Mouse (Mus musculus) left cerebral cortex, adult 2 months (tissue): ENCODE results near the gene Cnnm1. TPM values are rescaled to one million over a fixed set of nuclear protein-coding genes. Genes with fewer than 3 reads are reported as not detected.

Experiments
- DNase-seq, 2 experiments: peaks; one replicate each; pipeline ENCODE4 v3.0.0; 2021 to 2022; ENCODE audit warnings: low spot score in 2 of 2, mixed read lengths in 1 of 2; ENCODE audit errors: extremely low spot score in 1 of 2
- H3K27ac ChIP-seq: fragments of 200-600 bp; 2 replicates; pipeline ENCODE4 v1.8.1; 2022
- H3K4me3 ChIP-seq: fragments of 200-600 bp; 2 replicates; pipeline ENCODE4 v1.8.1; 2022
- CTCF ChIP-seq: fragments of 200-600 bp; IDR thresholded peaks from 2 replicates; pipeline ENCODE4 v1.8.1; 2022; ENCODE audit warnings: antibody characterized with exemption, mild to moderate bottlenecking, moderate library complexity
- intact Hi-C: fragments of 180-260 bp; cut with DNase I; formaldehyde crosslinking; loops from one replicate; pipeline ENCODE4 v1.15.1; 2025
- total RNA-seq, 2 experiments: library from RNA; stranded (reverse); gene quantifications; 2 replicates each; pipeline ENCODE4 v1.2.3; 2021

Gene Cnnm1
- total RNA-seq, 2 experiments from 2014 or later = 114 to 116 TPM

DNA sequence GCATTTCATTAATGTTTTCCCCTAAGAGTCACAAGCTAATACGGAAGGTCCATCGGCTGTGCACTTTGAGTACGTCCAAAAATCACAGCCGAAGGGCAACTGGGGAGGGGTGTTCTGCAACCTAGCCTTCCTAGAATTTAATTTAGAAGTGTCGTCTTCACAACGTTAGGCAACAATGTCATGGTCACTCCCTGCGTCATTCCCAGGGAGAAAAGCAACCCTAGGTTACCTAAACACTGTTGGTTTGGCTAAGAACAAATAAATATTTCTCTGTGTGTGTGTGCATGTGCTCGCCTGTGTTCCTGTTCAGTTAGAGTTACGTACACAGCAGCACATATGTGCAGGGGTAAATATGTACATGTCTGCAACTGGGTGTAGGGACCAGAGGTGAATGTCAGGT, 85.8 kb downstream of the Cnnm1 start:
- intact Hi-C loops = loop anchor here (5.0 kb wide), 1 partner anchor 226 kb away; the partner anchor contains the start of genes Cox15 and Cutc
- H3K27ac ChIP-seq = no peak overlapping the region
- no peak for DNase-seq
- TF ChIP-seq CTCF = no peak
- H3K4me3 ChIP-seq = no peak overlapping the region

DNA sequence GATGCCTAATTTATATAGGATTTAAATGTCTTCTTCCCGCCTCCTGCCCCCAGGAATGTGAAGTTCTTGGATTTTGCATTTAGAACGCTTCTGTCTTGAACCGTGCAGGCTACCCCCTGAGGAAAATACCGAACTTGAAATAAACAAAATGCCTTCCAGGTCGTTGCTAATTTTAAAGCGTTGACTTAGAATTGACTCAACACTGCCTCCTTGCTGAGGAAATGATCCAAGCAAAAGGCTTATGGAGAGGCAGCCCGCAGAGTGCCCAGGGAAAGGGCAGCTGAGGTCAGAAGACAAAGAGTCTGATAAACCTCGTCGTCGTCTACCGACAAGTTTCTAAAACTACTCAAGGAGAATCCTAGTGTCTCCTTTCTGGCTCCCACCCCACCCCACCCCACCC, 86.9 kb downstream of the Cnnm1 start:
- H3K27ac ChIP-seq = no peak overlapping the region
- DNase-seq = no peak
- peak; percentile 53 for TF ChIP-seq CTCF
- no peak overlapping the region for H3K4me3 ChIP-seq
- intact Hi-C loops = loop anchor here (5.0 kb wide), 1 partner anchor 225 kb away; the partner anchor contains the start of genes Cox15 and Cutc

DNA sequence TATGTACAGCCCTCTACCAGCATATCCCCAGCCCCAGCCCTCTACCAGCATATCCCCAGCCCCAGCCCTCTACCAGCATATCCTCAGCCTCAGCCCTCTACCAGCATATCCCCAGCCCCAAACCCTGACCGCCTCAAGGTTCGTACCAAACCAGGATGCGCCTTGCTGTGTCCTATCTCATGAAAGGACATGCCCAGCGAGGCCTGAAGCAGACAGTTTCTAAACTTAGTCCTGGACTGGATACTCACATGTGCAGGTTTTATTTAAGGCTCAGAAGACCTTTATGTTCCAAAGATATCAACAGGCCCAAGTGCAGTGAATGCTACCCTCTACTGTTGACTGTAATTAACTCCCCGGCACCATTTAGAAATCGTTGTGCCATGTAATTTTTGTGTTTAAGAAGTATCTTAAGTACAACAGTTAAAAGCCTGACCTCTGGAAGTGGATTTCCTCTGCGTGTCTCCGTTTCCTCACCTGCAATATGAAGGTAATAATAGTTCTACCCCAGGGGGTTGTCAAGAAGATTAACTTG, 87.9 kb downstream of the Cnnm1 start:
- H3K4me3 ChIP-seq = no peak overlapping the region
- no peak for DNase-seq
- intact Hi-C loops = loop anchor here (5.0 kb wide), 1 partner anchor 224 kb away; the partner anchor contains the start of genes Cox15 and Cutc
- H3K27ac ChIP-seq = no peak overlapping the region
- TF ChIP-seq CTCF = no peak

DNA sequence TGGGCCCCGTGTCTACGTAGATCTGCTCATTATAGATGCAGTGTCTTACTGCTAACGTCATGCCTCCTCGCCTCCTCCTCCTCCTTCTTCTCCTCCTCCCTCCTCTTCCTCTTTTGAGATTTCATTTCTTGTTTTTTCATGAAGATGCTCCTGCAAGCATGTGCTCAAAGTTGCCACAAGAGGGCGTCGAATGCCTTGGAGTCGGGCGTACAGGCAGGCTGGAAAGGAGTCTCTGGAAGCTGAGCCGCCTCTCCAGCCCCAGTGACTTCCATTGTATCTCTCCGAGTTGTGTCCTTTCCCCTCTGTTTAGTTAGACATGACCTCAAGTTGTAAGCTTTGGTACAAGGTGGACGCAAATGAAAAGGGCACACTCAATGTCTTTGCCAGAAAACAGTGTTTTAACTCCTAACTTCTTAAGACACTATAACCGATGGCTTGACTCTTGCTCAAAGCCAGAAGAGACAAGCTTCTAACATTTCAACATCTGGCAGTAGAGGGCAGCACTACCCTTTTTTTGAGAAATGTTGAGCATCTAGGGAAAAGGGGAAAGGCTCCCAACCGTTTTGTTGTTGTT, 90.0 kb downstream of the Cnnm1 start:
- peak; percentile 63 to 69 for DNase-seq
- intact Hi-C loops = loop anchor here (1.0 to 2.0 kb wide), 3 partner anchors 94 to 135 kb away; no protein-coding TSS in a partner anchor
- H3K4me3 ChIP-seq = peak overlapping the region; percentile 10; the same call in 1 of the 2 replicates
- no peak overlapping the region for H3K27ac ChIP-seq
- TF ChIP-seq CTCF = peak; percentile 66

DNA sequence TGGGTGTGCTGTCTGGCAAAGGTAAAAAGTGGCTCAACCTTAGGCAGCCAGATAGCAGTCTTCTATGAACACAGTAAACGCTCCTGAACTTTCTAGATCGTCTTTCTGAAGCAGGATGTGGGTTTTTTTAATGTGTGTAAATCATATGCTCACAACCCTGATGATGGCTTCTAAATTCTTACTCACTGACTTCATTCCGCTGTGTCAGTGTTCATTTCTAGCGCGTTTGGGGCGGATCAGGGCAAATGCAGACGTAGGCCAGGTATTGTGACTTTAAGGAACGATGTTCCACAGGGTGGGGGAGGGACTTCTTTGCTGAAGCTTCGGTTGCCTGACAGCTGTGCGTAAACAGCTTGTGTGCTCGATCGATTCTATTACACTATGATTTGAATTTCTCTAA, 90.7 kb downstream of the Cnnm1 start:
- intact Hi-C loops = loop anchor here (1.0 to 2.0 kb wide), 3 partner anchors 93 to 134 kb away; no protein-coding TSS in a partner anchor
- Histone ChIP-seq H3K27ac (no peak overlapping the region), H3K4me3 (no peak overlapping the region)
- TF ChIP-seq CTCF = no peak
- DNase-seq = no peak

DNA sequence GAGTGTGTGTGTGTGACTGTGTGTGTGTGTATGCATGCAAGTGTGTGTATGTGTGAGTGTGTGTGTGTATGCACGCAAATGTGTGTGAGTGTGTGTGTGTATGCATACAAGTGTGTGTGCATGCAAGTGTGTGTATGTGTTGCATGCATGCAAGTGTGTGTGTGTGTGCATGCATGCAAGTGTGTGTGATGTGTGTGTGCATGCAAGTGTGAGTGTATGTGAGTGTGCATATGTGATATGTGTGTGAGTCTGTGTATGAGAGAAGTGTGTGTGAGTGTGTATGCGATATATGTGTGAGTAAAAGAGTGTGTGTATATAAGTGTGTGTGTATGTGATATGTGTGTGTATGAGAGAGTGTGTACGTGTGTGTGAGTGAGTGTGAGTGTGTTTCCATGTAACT, 95.1 kb downstream of the Cnnm1 start:
- Histone ChIP-seq H3K4me3 (no peak overlapping the region), H3K27ac (no peak overlapping the region)
- intact Hi-C loops = no loop called here
- no peak for TF ChIP-seq CTCF
- no peak for DNase-seq

DNA sequence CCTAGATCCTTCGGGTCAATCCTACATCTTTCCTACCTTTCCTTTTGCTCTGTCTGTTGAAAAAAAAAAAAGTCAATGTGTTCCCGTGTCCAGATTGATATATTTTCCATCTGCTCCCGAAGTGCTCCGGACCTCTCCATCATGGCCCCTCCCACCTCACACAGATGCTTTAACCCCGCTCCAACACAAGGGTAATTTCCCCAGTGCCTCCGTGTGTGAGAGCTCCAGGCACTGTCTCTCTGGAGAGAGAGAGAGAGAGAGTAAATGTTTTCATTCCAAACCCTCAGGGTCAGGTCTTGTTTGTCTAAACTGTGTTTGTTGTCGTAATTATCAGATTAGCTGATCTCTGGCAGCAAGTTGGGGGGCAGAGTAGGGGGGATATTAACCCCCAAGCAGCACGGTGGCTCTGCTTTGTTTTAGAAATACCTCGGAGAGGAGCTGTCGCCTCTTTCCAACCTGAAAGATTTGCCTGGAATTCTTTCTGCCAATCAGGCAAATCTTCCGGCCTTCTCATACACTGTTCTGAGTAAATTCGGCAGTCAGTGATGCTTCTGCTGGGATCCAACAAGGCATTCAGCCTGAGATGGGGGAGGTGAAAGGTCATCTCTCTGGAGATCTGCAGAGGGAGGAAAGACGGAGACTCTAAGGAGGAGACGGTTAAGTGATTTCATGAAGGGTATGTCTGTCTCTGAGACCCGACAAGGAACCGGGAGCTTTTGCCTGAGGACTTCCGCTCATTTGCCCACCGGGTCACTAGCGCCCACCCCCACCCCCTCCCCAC, 106.3 kb downstream of the Cnnm1 start:
- DNase-seq = no peak
- TF ChIP-seq CTCF = no peak
- intact Hi-C loops = no loop called here
- Histone ChIP-seq H3K27ac (no peak overlapping the region), H3K4me3 (no peak overlapping the region)

Other genes starting within 250 kb of the Cnnm1 start
- under 1 TPM in 1 of 2 experiments, not detected in 1; 0.09 TPM for gene Hpse2, start 52.1 kb upstream of the Cnnm1 start, total RNA-seq
- 100 to 1,000 TPM; 361 to 390 TPM for gene Got1, start 84.2 kb downstream of the Cnnm1 start, total RNA-seq
- not detected for gene Nkx2-3, start 171.9 kb downstream of the Cnnm1 start, total RNA-seq
- 10 to 100 TPM; 43.3 to 46.3 TPM for gene Slc25a28, start 234.4 kb downstream of the Cnnm1 start, total RNA-seq
- 10 to 100 TPM; 21.7 to 22.4 TPM for gene Entpd7, start 249.2 kb downstream of the Cnnm1 start, total RNA-seq